ENCODE assay signal across 7 mouse cellular contexts in the genomic region with DNA sequence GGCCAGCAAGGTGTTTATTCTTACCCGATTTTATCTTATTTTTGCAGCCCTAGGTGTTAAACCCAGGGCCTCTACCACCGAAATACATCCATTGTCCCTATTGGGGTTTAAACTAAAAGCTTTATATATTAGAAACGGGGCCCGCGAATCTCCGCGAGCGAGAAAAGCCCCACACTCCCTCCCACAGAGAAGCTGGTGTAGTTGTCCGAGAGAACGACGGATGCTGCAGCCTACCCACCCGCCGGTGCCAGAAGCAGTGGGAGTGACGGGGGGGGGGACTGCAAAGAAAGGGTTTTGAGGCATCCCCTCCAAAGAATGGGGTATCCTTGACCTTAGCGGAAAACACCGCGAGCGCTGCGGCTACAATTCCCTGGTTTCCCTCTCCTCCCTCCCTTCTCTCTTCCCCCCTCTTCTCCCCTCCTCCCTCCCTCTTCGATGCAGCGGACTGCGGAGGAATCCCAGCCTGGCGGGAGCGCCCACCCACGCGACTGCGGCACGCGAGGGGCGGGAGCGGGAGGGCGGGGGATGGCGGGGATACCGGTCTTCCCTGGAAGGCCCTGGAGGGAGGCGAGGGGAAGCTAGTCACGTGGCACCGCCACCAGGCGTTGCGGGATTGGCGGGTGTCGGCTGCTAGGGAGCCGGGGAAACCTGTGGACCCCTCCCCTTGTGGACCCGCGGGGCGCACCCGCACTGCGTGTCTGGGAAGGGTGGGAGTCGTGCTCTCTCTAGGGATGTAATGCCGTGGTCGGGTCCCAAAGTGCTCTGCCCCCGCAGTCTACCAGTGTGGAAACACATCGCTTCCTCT. TPM values are rescaled to one million over a fixed set of nuclear protein-coding genes. Genes with fewer than 3 reads are reported as not detected.
DNase-seq lines count a peak whose midpoint lies in the region; ATAC-seq and TF ChIP-seq lines count a peak whose summit lies in the region.

No protein-coding gene starts in this region.

- H3K4me3 ChIP-seq in cerebellum, adult 2 months (replicated peaks; ENCODE audit: insufficient read depth, low read depth, low read length), result peak overlapping the region; percentile 65
- H3K4me3 ChIP-seq in hindbrain, embryonic 13.5 days, result peak overlapping the region; percentile 48

- H3K27me3 ChIP-seq in cerebellum, adult 2 months (ENCODE audit: control insufficient read depth, insufficient read depth, low read length), result no peaks in the 10 kb centered on the region
- H3K27me3 ChIP-seq in hindbrain, embryonic 13.5 days, result peaks cover 45% of the 10 kb centered on the region

- peaks cover 3% of the 10 kb centered on the region; the same call in 1 of the 2 replicates for H3K4me1 ChIP-seq in cerebellum, adult 2 months (ENCODE audit: control insufficient read depth, insufficient read depth, low read length)
- peaks cover 21% of the 10 kb centered on the region for H3K4me1 ChIP-seq in hindbrain, embryonic 13.5 days (replicated peaks)

- H3K4me2 ChIP-seq in hindbrain, embryonic 13.5 days, result peak overlapping the region; percentile 77

- no peaks in the 10 kb centered on the region for H3K9me3 ChIP-seq in hindbrain, embryonic 13.5 days

- WGBS in cerebellum, adult 2 months, result under 1% methylated on average over 51 of the region's 52 CpGs
- 0% methylated on average over 47 of the region's 52 CpGs for WGBS in hindbrain, embryonic 13.5 days

- peak overlapping the region; percentile 84 for H3K27ac ChIP-seq in cerebellum, adult 2 months (ENCODE audit: insufficient read depth, low read length)
- peak overlapping the region; percentile 99 for H3K27ac ChIP-seq in hindbrain, embryonic 13.5 days

- intact Hi-C loops in left cerebral cortex, postnatal 10 days (cut with DNase I), result no loop called here

- peak; percentile 71; the same call in 1 of the 2 replicates for TF ChIP-seq POLR2A in cerebellum, adult 2 months (IDR thresholded peaks at IDR 0.05; ENCODE audit: borderline replicate concordance, insufficient read depth, low read length)

- peak; percentile 81 to 89 for DNase-seq in adrenal gland, adult (ENCODE audit: inconsistent age in 2 of 2, low spot score in 1 of 2)
- DNase-seq in cerebellum, adult 2 months, result peak; percentile 92
- DNase-seq in frontal cortex, adult 2 months (ENCODE audit: extremely low spot score in 1 of 2, low spot score in 1 of 2), result peak; percentile 69 to 86
- DNase-seq in left cerebral cortex, postnatal 10 days (ENCODE audit: extremely low spot score in 1 of 2, low spot score in 2 of 2), result peak; percentile 88 to 91
- DNase-seq in right cerebral cortex, adult 2 months (ENCODE audit: low spot score in 2 of 2), result peak; percentile 82 to 88

- no peak for TF ChIP-seq CTCF in cerebellum, adult 2 months (IDR thresholded peaks at IDR 0.05; ENCODE audit: borderline replicate concordance, insufficient read depth, low read depth, low read length)

- H3K9ac ChIP-seq in hindbrain, embryonic 13.5 days, result peak overlapping the region; percentile 74

- no peaks in the 10 kb centered on the region for H3K36me3 ChIP-seq in hindbrain, embryonic 13.5 days

- peak; percentile 95 for ATAC-seq in hindbrain, embryonic 13.5 days (ENCODE audit: low FRiP score)
- peak; percentile 92 for ATAC-seq in megakaryocyte, adult 5-6 weeks (ENCODE audit: poor library complexity, severe bottlenecking)

RNA-seq across cellular contexts. Expression of gene Rnf19b, which starts 9.4 kb away (rescaled TPM):
- 137 and 154 TPM in 2 replicates for polyA plus RNA-seq in cerebellum, adult 2 months (2012; rRNA removed)
- 45.4 and 47.8 TPM in 2 replicates for polyA plus RNA-seq in frontal cortex, adult 2 months (2012; rRNA removed)
- 25.1 and 25.3 TPM in 2 replicates for polyA plus RNA-seq in hindbrain, embryonic 13.5 days (2015; fragmentation: Nextera tagmentation; extraction: Ambion mirVana)
- 10 to 100 TPM; 71.6 to 85.4 TPM for total RNA-seq in left cerebral cortex, postnatal 10 days (2021)
- 20.2 and 24.2 TPM in 2 replicates for total RNA-seq in megakaryocyte, adult 5-6 weeks (2015)
- total RNA-seq in megakaryocyte, adult 5-6 weeks (2017), result 52.8 and 56.8 TPM in 2 replicates

RNA-seq across cellular contexts. Expression of gene Tmem54, which starts 56.6 kb away (rescaled TPM):
- 0.16 TPM in 2 replicates for polyA plus RNA-seq in cerebellum, adult 2 months (2012; rRNA removed)
- polyA plus RNA-seq in frontal cortex, adult 2 months (2012; rRNA removed), result 0.32 TPM in 1 of 2 replicates, not detected in the other
- not detected in 2 replicates for polyA plus RNA-seq in hindbrain, embryonic 13.5 days (2015; fragmentation: Nextera tagmentation; extraction: Ambion mirVana)
- total RNA-seq in left cerebral cortex, postnatal 10 days (2021), result not detected
- not detected in 2 replicates for total RNA-seq in megakaryocyte, adult 5-6 weeks (2015)
- total RNA-seq in megakaryocyte, adult 5-6 weeks (2017), result not detected in 2 replicates

RNA-seq across cellular contexts. Expression of gene Ak2, which starts 56.9 kb away (rescaled TPM):
- 43.9 and 45.7 TPM in 2 replicates for polyA plus RNA-seq in cerebellum, adult 2 months (2012; rRNA removed)
- 41.8 and 42.2 TPM in 2 replicates for polyA plus RNA-seq in frontal cortex, adult 2 months (2012; rRNA removed)
- 90.4 and 92.7 TPM in 2 replicates for polyA plus RNA-seq in hindbrain, embryonic 13.5 days (2015; fragmentation: Nextera tagmentation; extraction: Ambion mirVana)
- total RNA-seq in left cerebral cortex, postnatal 10 days (2021), result 10 to 100 TPM; 30.5 to 30.7 TPM
- total RNA-seq in megakaryocyte, adult 5-6 weeks (2015), result 41.2 and 48.0 TPM in 2 replicates
- 69.0 and 71.2 TPM in 2 replicates for total RNA-seq in megakaryocyte, adult 5-6 weeks (2017)

Comparison
In these comparisons a context has a peak if more than half of its experiments do, and no peak if none do; other contexts are left out.
1. Peak in every context shown above with its lines: DNase-seq, ATAC-seq, H3K4me3 ChIP-seq and H3K27ac ChIP-seq.